Mouse (Mus musculus): ENCODE measurements around the gene Mettl25. TPM values are rescaled to one million over a fixed set of nuclear protein-coding genes. Genes with fewer than 3 reads are reported as not detected.

The Mettl25 gene
- total and polyA plus RNA-seq, 3 experiments, result 6.6 to 11.7 (median 7.8) TPM

- Histone ChIP-seq H3K9ac (ENCODE audit: insufficient read depth, low read depth) (no peak overlapping the region), H3K27ac (ENCODE audit: insufficient read depth, low read depth) (no peak overlapping the region), H3K27me3 (replicated peaks) (no peaks in the 10 kb centered on the region), H3K4me1 (ENCODE audit: control insufficient read depth in 1 of 2, insufficient read depth in 2 of 2) (no peaks in the 10 kb centered on the region), H3K79me2 (replicated peaks; ENCODE audit: control insufficient read depth, extremely low read depth, insufficient read depth, poor library complexity, severe bottlenecking) (no peaks in the 10 kb centered on the region), H3K9me3 (replicated peaks; ENCODE audit: low read length) (no peaks in the 10 kb centered on the region), H3K4me3 (replicated peaks in 1 of 3; ENCODE audit: low read depth in 2 of 3, low read length in 2 of 3, poor library complexity in 1 of 3) (no peak overlapping the region), H3K4me2 (ENCODE audit: insufficient read depth, low read depth, poor library complexity, severe bottlenecking) (no peak overlapping the region), H3K36me3 (replicated peaks in 1 of 2; ENCODE audit: control insufficient read depth in 1 of 2, insufficient read depth in 1 of 2, low read length in 1 of 2) (peaks cover 0 to 39% of the 10 kb centered on the region in 2 experiments)
- TF ChIP-seq NRF1 (IDR thresholded peaks at IDR 0.05; ENCODE audit: low read depth, low read length) (no peak), BHLHE40 (IDR thresholded peaks at IDR 0.05; ENCODE audit: low read depth, low read length) (no peak), NELFE (IDR thresholded peaks at IDR 0.05; ENCODE audit: low read depth, low read length) (no peak), EP300 (IDR thresholded peaks at IDR 0.05; ENCODE audit: low read length) (no peak), CHD2 (IDR thresholded peaks at IDR 0.05; ENCODE audit: low read length) (no peak), MEF2A (IDR thresholded peaks at IDR 0.05; ENCODE audit: borderline replicate concordance, low read depth, low read length) (no peak), MXI1 (IDR thresholded peaks at IDR 0.05; ENCODE audit: low read depth, low read length) (no peak)
- no peak for DNase-seq (ENCODE audit: extremely low read depth)
- dilution Hi-C loops (cut with MboI; ENCODE audit: extremely low pct_ligation_motif_present, extremely low pct_unique_long_range_greater_than_20kb, low sequenced_read_pairs), result no loop called here
- in situ Hi-C loops (cut with MboI; ENCODE audit: low pct_ligation_motif_present, low pct_unique_long_range_greater_than_20kb, low sequenced_read_pairs), result no loop called here
Measured at GRCm38 (mm10) chr10:105783766-105784165, 57.4 kb downstream of the Mettl25 start.

GRCm38 (mm10) chr10:105774382-105774781 is 66.8 kb downstream of the Mettl25 start:
- H3K4me2 ChIP-seq (ENCODE audit: insufficient read depth, low read depth, poor library complexity, severe bottlenecking), result no peak overlapping the region
- H3K27me3 ChIP-seq (replicated peaks), result no peaks in the 10 kb centered on the region
- TF ChIP-seq E2F4 (IDR thresholded peaks at IDR 0.05; ENCODE audit: insufficient replicate concordance, low read depth, low read length) (no peak), SIN3A (IDR thresholded peaks at IDR 0.05; ENCODE audit: low read length) (no peak), GABPA (IDR thresholded peaks at IDR 0.05; ENCODE audit: insufficient replicate concordance, low read depth, low read length) (no peak), HCFC1 (IDR thresholded peaks at IDR 0.05; ENCODE audit: low read depth, low read length) (no peak), CHD2 (IDR thresholded peaks at IDR 0.05; ENCODE audit: low read length) (no peak), BHLHE40 (IDR thresholded peaks at IDR 0.05; ENCODE audit: low read depth, low read length) (no peak), UBTF (IDR thresholded peaks at IDR 0.05; ENCODE audit: low read depth, low read length) (no peak), MEF2A (IDR thresholded peaks at IDR 0.05; ENCODE audit: borderline replicate concordance, low read depth, low read length) (0 out of 2 replicates have a peak, but pooled peaks have one; percentile 12), CTCF (conservative IDR thresholded peaks at IDR 0.05 in 1 of 2, IDR thresholded peaks at IDR 0.05 in 1 of 2; ENCODE audit: low read depth in 2 of 2, low read length in 2 of 2) (peak; percentile 70 to 79), USF1 (IDR thresholded peaks at IDR 0.05; ENCODE audit: low read depth, low read length) (no peak), JUN (IDR thresholded peaks at IDR 0.05; ENCODE audit: insufficient read depth, low read depth, low read length) (no peak), IRF4 (IDR thresholded peaks at IDR 0.05; ENCODE audit: low read depth, low read length) (peak; percentile 19; the same call in 1 of the 2 replicates), NELFE (IDR thresholded peaks at IDR 0.05; ENCODE audit: low read depth, low read length) (no peak), SMC3 (IDR thresholded peaks at IDR 0.05; ENCODE audit: low read depth, low read length) (peak; percentile 58), ZNF384 (IDR thresholded peaks at IDR 0.05; ENCODE audit: low read depth, low read length) (peak; percentile 80), EP300 (IDR thresholded peaks at IDR 0.05; ENCODE audit: low read length) (no peak), POLR2A (IDR thresholded peaks at IDR 0.05; ENCODE audit: low read depth, low read length) (no peak), MAFK (IDR thresholded peaks at IDR 0.05; ENCODE audit: insufficient replicate concordance, low read length) (no peak), RAD21 (IDR thresholded peaks at IDR 0.05; ENCODE audit: low read depth, low read length) (peak; percentile 76), MAX (IDR thresholded peaks at IDR 0.05; ENCODE audit: low read length) (no peak), TCF12 (IDR thresholded peaks at IDR 0.05; ENCODE audit: low read depth, low read length) (0 out of 2 replicates have a peak, but pooled peaks have one; percentile 13)
- H3K36me3 ChIP-seq (replicated peaks in 1 of 2; ENCODE audit: control insufficient read depth in 1 of 2, insufficient read depth in 1 of 2, low read length in 1 of 2), result peaks cover 0 to 17% of the 10 kb centered on the region in 2 experiments
- no peak overlapping the region for H3K9ac ChIP-seq (ENCODE audit: insufficient read depth, low read depth)
- peak; percentile 62 for DNase-seq (ENCODE audit: extremely low read depth)
- no peak overlapping the region for H3K4me3 ChIP-seq (replicated peaks in 1 of 3; ENCODE audit: low read depth in 2 of 3, low read length in 2 of 3, poor library complexity in 1 of 3)
- dilution Hi-C loops (cut with MboI; ENCODE audit: extremely low pct_ligation_motif_present, extremely low pct_unique_long_range_greater_than_20kb, low sequenced_read_pairs), result no loop called here
- no peaks in the 10 kb centered on the region for H3K9me3 ChIP-seq (replicated peaks; ENCODE audit: low read length)
- no peak overlapping the region for H3K27ac ChIP-seq (ENCODE audit: insufficient read depth, low read depth)
- in situ Hi-C loops (cut with MboI; ENCODE audit: low pct_ligation_motif_present, low pct_unique_long_range_greater_than_20kb, low sequenced_read_pairs), result no loop called here
- H3K4me1 ChIP-seq (ENCODE audit: control insufficient read depth in 1 of 2, insufficient read depth in 2 of 2), result no peaks in the 10 kb centered on the region
- no peaks in the 10 kb centered on the region for H3K79me2 ChIP-seq (replicated peaks; ENCODE audit: control insufficient read depth, extremely low read depth, insufficient read depth, poor library complexity, severe bottlenecking)
